Mouse (Mus musculus): Measurements from ENCODE around the gene Rpl10. TPM values are rescaled to one million over a fixed set of nuclear protein-coding genes. Genes with fewer than 3 reads are reported as not detected.

Gene Rpl10
- polyA plus RNA-seq, 1 experiment, result 2,470 TPM

DNA sequence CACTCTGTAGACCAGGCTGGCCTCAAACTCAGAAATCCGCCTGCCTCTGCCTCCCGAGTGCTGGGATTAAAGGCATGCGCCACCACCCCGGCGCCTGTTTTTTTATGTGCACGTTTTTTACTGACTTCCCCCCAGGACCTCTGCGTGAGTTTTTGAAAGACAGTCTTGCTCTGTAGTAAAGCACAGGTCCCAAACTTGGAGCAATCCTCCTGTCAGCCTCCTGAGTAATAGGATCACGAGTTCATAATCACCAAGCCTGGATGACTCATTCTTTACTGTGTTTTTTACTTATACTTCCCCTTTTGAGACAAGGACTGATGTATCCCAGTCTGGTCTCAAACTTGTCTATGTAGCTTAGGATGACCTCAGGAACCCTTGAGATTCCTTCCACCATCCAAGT lies 7.3 kb downstream of the Rpl10 start:
- TF ChIP-seq TCF12 (IDR thresholded peaks at IDR 0.05; ENCODE audit: insufficient read depth, poor library complexity, severe bottlenecking) (no peak), MAX (IDR thresholded peaks at IDR 0.05; ENCODE audit: low read depth) (no peak), MYOD1 (IDR thresholded peaks at IDR 0.05; ENCODE audit: control insufficient read depth in 1 of 3, insufficient read length in 2 of 3, low read depth in 2 of 3) (no peak), POLR2AphosphoS2 (IDR thresholded peaks at IDR 0.05; ENCODE audit: insufficient read length, low read depth) (no peak), REST (IDR thresholded peaks at IDR 0.05; ENCODE audit: insufficient read depth, insufficient read length) (no peak), USF1 (IDR thresholded peaks at IDR 0.05; ENCODE audit: low read depth) (no peak)
- no peaks in the 10 kb centered on the region for H3K27me3 ChIP-seq (ENCODE audit: control insufficient read depth, insufficient read depth, insufficient read length)

DNA sequence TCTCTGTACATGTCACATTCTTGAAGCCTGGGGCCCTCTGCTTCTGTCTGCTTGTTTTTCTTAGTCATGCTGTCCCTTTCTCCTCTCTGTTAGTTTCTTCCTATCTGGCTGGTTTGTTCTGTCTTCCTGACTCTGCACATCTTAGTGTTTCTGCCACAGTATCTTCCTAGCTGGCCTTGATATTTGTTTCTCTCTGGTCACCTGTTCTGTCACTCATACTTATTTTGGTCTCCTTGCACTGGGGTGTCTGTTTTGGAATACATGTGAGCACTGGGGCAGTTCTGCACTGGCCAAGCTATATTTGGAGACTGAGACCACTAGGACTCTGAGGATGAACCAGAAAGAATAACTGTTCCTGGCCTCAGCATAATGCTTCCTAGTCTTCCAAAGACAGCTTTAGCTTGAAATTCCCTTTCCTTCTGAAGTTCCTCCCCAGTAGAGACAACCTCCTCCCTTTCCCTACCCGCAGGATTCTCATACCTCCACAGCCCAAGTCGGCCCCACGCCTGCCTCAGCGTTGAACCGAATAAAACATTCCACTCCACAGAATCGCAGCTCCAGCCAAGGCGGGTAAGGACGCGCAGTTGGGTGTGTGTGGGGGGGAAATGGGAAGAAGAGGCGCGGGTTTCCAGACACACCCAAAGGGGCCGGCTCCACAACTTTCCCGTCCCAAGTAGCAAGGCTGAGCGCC lies 10.6 kb downstream of the Rpl10 start:
- Histone ChIP-seq H3ac (ENCODE audit: control insufficient read depth, insufficient read length) (no peak overlapping the region), H3K36me3 (ENCODE audit: control insufficient read depth, insufficient read depth) (no peaks in the 10 kb centered on the region), H3K27me3 (ENCODE audit: control insufficient read depth, insufficient read depth, insufficient read length) (no peaks in the 10 kb centered on the region), H3K4me2 (ENCODE audit: low read depth) (peak overlapping the region; percentile 79), H3K79me2 (ENCODE audit: control insufficient read depth, insufficient read depth) (peaks cover 14% of the 10 kb centered on the region), H3K4me3 (peak overlapping the region; percentile 67)
- TF ChIP-seq TCF3 (IDR thresholded peaks at IDR 0.05; ENCODE audit: insufficient read length, low read depth) (no peak), REST (IDR thresholded peaks at IDR 0.05; ENCODE audit: insufficient read depth, insufficient read length) (no peak), POLR2A (IDR thresholded peaks at IDR 0.05; ENCODE audit: insufficient read length, low read depth) (no peak), MAX (IDR thresholded peaks at IDR 0.05; ENCODE audit: low read depth) (no peak), MYOG (IDR thresholded peaks at IDR 0.05; ENCODE audit: control insufficient read depth in 1 of 3, insufficient read depth in 1 of 3, insufficient read length in 2 of 3, low read depth in 2 of 3) (peak in 1 of 3 experiments; percentile 12), SRF (IDR thresholded peaks at IDR 0.05; ENCODE audit: control insufficient read depth, insufficient read length, low read depth) (no peak), POLR2AphosphoS2 (IDR thresholded peaks at IDR 0.05; ENCODE audit: insufficient read length, low read depth) (peak; percentile 55), MYOD1 (IDR thresholded peaks at IDR 0.05; ENCODE audit: control insufficient read depth in 1 of 3, insufficient read length in 2 of 3, low read depth in 2 of 3) (peak; percentile 62 to 85 (median 77)), E2F4 (IDR thresholded peaks at IDR 0.05; ENCODE audit: insufficient read depth) (no peak), CEBPB (IDR thresholded peaks at IDR 0.05; ENCODE audit: insufficient read depth, poor library complexity, severe bottlenecking) (no peak), TCF12 (IDR thresholded peaks at IDR 0.05; ENCODE audit: insufficient read depth, poor library complexity, severe bottlenecking) (no peak), USF1 (IDR thresholded peaks at IDR 0.05; ENCODE audit: low read depth) (no peak)

More for the DNA sequence above, 7.3 kb downstream of the Rpl10 start:
- Histone ChIP-seq H3K79me2 (ENCODE audit: control insufficient read depth, insufficient read depth) (peaks cover 4% of the 10 kb centered on the region), H3K36me3 (ENCODE audit: control insufficient read depth, insufficient read depth) (no peaks in the 10 kb centered on the region), H3K4me3 (no peak overlapping the region), H3K4me2 (ENCODE audit: low read depth) (no peak overlapping the region), H3ac (ENCODE audit: control insufficient read depth, insufficient read length) (no peak overlapping the region)

GRCm38 (mm10) chrX:74281732-74282394 lies 11.3 kb downstream of the Rpl10 start, which contains the start of the genes Taz and Dnase1l1:
Gene Taz (plus strand): TSS chrX:74281912.
Gene Dnase1l1 (minus strand): TSS chrX:74282337.
- H3K27me3 ChIP-seq (ENCODE audit: control insufficient read depth, insufficient read depth, insufficient read length), result no peaks in the 10 kb centered on the region
- H3K4me3 ChIP-seq, result peak within 1 kb of the TSS; percentile 67
- peaks cover 14% of the 10 kb centered on the region for H3K79me2 ChIP-seq (ENCODE audit: control insufficient read depth, insufficient read depth)
- no peaks in the 10 kb centered on the region for H3K36me3 ChIP-seq (ENCODE audit: control insufficient read depth, insufficient read depth)
- H3ac ChIP-seq (ENCODE audit: control insufficient read depth, insufficient read length), result peak within 1 kb of the TSS; percentile 54
- peak within 1 kb of the TSS; percentile 81 for H3K4me2 ChIP-seq (ENCODE audit: low read depth)
- no peak for TF ChIP-seq SRF (IDR thresholded peaks at IDR 0.05; ENCODE audit: control insufficient read depth, insufficient read length, low read depth)
- TF ChIP-seq MAX (IDR thresholded peaks at IDR 0.05; ENCODE audit: low read depth), result no peak
- no peak for TF ChIP-seq MYOG (IDR thresholded peaks at IDR 0.05; ENCODE audit: control insufficient read depth in 1 of 3, insufficient read depth in 1 of 3, insufficient read length in 2 of 3, low read depth in 2 of 3)
- TF ChIP-seq POLR2A (IDR thresholded peaks at IDR 0.05; ENCODE audit: insufficient read length, low read depth), result peak; percentile 48

DNA sequence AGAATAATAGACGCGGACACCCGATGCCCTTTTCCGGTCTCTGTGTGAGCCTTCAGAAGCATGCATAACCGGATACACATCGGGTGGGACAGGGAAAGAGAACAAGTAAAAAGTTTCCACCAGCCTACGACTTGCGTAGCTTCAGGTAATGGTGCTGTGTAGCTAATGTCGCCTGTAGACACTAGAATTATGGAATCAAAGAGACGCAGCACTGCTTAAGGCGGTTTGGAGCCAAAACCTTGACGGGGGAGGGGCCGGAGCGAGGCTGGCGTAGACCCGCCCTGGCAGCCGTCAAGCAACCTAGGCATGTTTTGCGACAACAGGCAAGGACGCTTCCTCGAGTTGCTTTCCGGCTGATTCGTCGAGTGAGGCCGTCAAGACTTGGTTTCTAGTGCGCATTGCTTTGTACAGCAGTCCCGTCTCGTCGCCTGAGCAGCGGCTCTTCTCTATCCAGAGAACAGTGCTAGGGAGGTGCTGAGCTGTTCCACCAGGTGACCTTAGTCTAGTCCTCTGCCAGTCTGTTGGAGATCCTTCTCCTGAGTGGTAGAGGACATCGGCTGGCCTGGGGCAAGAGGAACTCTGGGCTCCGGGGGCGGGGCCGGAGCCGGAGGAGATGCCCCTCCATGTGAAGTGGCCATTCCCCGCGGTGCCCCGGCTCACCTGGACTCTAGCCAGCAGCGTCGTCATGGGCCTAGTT lies 11.9 kb downstream of the Rpl10 start:
- Histone ChIP-seq H3K4me2 (ENCODE audit: low read depth) (peak overlapping the region; percentile 81), H3K36me3 (ENCODE audit: control insufficient read depth, insufficient read depth) (no peaks in the 10 kb centered on the region), H3K27me3 (ENCODE audit: control insufficient read depth, insufficient read depth, insufficient read length) (no peaks in the 10 kb centered on the region), H3K4me3 (peak overlapping the region; percentile 67), H3K79me2 (ENCODE audit: control insufficient read depth, insufficient read depth) (peaks cover 14% of the 10 kb centered on the region), H3ac (ENCODE audit: control insufficient read depth, insufficient read length) (peak overlapping the region; percentile 54)
- TF ChIP-seq POLR2AphosphoS2 (IDR thresholded peaks at IDR 0.05; ENCODE audit: insufficient read length, low read depth), result peak; percentile 93
- peak; percentile 87 for TF ChIP-seq POLR2A (IDR thresholded peaks at IDR 0.05; ENCODE audit: insufficient read length, low read depth)
- TF ChIP-seq MYOD1 (IDR thresholded peaks at IDR 0.05; ENCODE audit: control insufficient read depth in 1 of 3, insufficient read length in 2 of 3, low read depth in 2 of 3), result no peak

DNA sequence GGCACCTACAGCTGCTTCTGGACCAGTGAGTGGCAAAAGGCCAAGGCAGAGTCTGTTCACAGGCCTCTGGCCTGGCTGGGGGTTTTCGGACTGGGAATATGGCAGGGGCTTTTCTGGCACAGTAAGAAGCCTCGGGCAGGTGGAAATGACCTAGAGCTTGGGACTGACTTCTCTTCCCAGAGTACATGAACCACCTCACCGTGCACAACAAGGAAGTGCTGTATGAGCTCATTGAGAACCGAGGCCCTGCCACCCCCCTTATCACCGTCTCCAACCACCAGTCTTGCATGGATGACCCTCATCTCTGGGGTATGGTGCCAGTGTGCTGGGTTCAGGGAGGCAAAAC lies 12.5 kb downstream of the Rpl10 start:
- no peaks in the 10 kb centered on the region for H3K27me3 ChIP-seq (ENCODE audit: control insufficient read depth, insufficient read depth, insufficient read length)
- peaks cover 14% of the 10 kb centered on the region for H3K79me2 ChIP-seq (ENCODE audit: control insufficient read depth, insufficient read depth)
- H3ac ChIP-seq (ENCODE audit: control insufficient read depth, insufficient read length), result peak overlapping the region; percentile 54
- peak overlapping the region; percentile 67 for H3K4me3 ChIP-seq
- peak overlapping the region; percentile 81 for H3K4me2 ChIP-seq (ENCODE audit: low read depth)
- no peak for TF ChIP-seq CEBPB (IDR thresholded peaks at IDR 0.05; ENCODE audit: insufficient read depth, poor library complexity, severe bottlenecking)
- TF ChIP-seq REST (IDR thresholded peaks at IDR 0.05; ENCODE audit: insufficient read depth, insufficient read length), result no peak
- no peak for TF ChIP-seq POLR2AphosphoS2 (IDR thresholded peaks at IDR 0.05; ENCODE audit: insufficient read length, low read depth)
- no peak for TF ChIP-seq TCF3 (IDR thresholded peaks at IDR 0.05; ENCODE audit: insufficient read length, low read depth)
- TF ChIP-seq MAX (IDR thresholded peaks at IDR 0.05; ENCODE audit: low read depth), result no peak
- TF ChIP-seq E2F4 (IDR thresholded peaks at IDR 0.05; ENCODE audit: insufficient read depth), result no peak
- no peak for TF ChIP-seq POLR2A (IDR thresholded peaks at IDR 0.05; ENCODE audit: insufficient read length, low read depth)
- TF ChIP-seq USF1 (IDR thresholded peaks at IDR 0.05; ENCODE audit: low read depth), result no peak
- peaks cover 2% of the 10 kb centered on the region for H3K36me3 ChIP-seq (ENCODE audit: control insufficient read depth, insufficient read depth)
